17 mouse cellular contexts compared by ENCODE assay signal in the genomic region with DNA sequence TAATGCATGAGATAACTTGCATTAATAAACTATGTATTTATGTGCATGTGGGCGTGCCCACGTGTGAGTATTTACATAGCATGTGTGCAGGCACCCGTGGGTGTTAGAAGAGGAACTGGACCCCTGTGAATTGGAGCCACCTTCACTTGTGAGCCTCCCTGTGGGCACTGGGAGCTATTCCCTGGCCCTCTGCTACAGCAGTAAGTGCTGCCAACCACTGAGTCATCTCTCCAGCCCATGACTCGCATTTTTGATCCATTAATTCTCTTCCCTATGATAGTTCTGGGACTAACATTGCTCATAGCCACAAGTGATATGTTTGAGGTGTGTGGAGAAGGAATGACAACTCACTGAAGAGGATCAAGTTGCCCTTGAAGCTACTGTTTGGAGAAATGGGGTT.
"Had no signal": no experiment of that assay in that cellular context is flagged by ENCODE, and none has a peak within 500 bp of the region (broad histone marks: within the 10 kb centered on the region; RNA-seq: fewer than 3 reads in every experiment).

No protein-coding gene starts in this region.

- H3K4me1 ChIP-seq: liver, embryonic 12.5 days; midbrain, embryonic 10.5 days; stomach, embryonic 15.5 days had no signal

- DNase-seq: kidney, postnatal 36 days; lung, embryonic 14.5 days; lung, postnatal 10 days; lung, postnatal 4 days; midbrain, embryonic 14.5 days; retina, postnatal 1 day; right cerebral cortex, postnatal 4 days; thymus, postnatal 36 days had no signal

- H3K36me3 ChIP-seq: limb, embryonic 15.5 days; liver, embryonic 12.5 days; midbrain, embryonic 10.5 days; neural tube, embryonic 15.5 days; stomach, embryonic 15.5 days had no signal

- H3K27me3 ChIP-seq: limb, embryonic 15.5 days; liver, embryonic 12.5 days; neural tube, embryonic 15.5 days; stomach, embryonic 15.5 days had no signal

- H3K9ac ChIP-seq: limb, embryonic 15.5 days; liver, embryonic 12.5 days; lung, embryonic 14.5 days; neural tube, embryonic 15.5 days; stomach, embryonic 15.5 days had no signal

- H3K9me3 ChIP-seq: limb, embryonic 15.5 days; midbrain, embryonic 10.5 days; neural tube, embryonic 15.5 days; stomach, embryonic 15.5 days had no signal

- H3K4me2 ChIP-seq: limb, embryonic 15.5 days; liver, embryonic 12.5 days; lung, embryonic 14.5 days; neural tube, embryonic 15.5 days; stomach, embryonic 15.5 days had no signal

- ATAC-seq: liver, embryonic 12.5 days had no signal

- H3K4me3 ChIP-seq: layer of hippocampus, adult 2 months; left cerebral cortex, adult 2 months; limb, embryonic 15.5 days; liver, embryonic 12.5 days; midbrain, embryonic 10.5 days; myocyte; neural tube, embryonic 15.5 days; stomach, embryonic 15.5 days had no signal

- H3K27ac ChIP-seq: kidney, postnatal 0 days; layer of hippocampus, adult 2 months; left cerebral cortex, adult 2 months; limb, embryonic 15.5 days; liver, embryonic 12.5 days; midbrain, embryonic 10.5 days; neural tube, embryonic 15.5 days; stomach, embryonic 15.5 days had no signal
